Mouse (Mus musculus) T-helper 17 cell (primary cell): ENCODE measurements around the gene Arnt.

Experiments
- in situ Hi-C, 2 experiments: fragments of 300-600 bp; cut with MboI, MseI; formaldehyde crosslinking; loops; 1 replicate in 1 of 2; 2 replicates in 1 of 2; pipeline ENCODE4 v1.15.1; 2025; ENCODE audit warnings: high pct_unique_total_duplicates in 2 of 2

Arnt gene

DNA sequence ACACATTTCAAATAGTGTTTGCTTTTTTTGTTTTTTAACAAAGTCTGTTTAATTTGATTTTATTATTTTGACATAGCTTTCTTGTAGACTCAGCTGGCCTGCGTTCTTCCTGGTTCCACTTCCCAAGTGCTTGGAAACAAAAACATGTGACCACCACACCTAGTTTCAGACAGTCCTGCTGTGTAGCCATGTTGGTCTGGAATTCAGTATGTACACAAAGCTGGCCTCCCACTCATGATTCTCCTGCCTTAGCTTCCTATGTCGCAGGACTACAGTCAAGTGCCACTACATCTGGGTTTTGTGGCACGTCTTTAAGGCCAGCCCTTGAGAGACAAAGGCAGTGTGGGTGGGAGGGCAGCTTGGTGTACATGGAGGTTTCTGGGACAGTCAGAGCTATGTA lies 16.7 kb downstream of the Arnt start:
- in situ Hi-C loops = loop anchor here in 1 of 2 experiments (10.0 kb wide), 1 partner anchor 106 kb away; no protein-coding TSS in a partner anchor

DNA sequence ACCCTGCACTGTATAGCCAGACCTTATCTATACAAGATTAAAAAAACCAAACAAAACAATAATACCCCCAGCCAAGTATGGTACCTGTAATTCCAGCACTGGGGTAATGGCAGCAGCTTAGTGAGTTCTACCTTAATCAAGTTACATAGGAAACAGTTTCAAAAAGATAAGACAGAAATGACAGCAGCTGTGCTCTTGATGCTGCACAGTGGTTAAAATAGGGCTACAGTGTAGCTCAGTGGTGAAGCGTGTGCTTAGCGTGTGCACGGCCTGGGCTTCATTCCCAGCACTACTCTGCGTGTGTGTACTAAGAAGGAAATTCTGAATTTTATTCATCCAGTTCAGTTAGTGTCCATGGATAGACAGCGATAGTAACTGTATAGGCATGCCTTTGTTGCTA lies 22.2 kb downstream of the Arnt start:
- in situ Hi-C loops = loop anchor here in 1 of 2 experiments (10.0 kb wide), 1 partner anchor 112 kb away; no protein-coding TSS in a partner anchor

DNA sequence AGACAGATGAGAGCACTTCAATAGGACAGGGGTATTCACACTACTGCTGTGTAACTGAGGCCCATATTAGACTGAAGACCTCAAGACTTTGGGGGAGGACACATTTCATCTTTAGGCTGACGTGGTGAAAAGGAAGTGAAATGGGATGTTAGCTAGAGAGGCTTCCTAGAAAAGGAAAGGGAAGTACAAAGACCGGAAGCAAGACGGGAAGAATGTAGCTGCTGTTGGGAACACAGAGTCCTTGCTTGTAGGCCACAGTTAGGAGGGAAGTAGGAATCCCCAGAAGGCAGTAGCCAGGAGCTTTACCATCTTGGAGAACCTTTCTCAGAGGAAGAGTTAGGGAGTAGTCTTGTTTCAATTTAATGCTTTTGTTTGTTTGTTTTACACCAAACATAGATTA lies 23.6 kb downstream of the Arnt start:
- in situ Hi-C loops = loop anchor here in 1 of 2 experiments (10.0 kb wide), 1 partner anchor 113 kb away; no protein-coding TSS in a partner anchor

DNA sequence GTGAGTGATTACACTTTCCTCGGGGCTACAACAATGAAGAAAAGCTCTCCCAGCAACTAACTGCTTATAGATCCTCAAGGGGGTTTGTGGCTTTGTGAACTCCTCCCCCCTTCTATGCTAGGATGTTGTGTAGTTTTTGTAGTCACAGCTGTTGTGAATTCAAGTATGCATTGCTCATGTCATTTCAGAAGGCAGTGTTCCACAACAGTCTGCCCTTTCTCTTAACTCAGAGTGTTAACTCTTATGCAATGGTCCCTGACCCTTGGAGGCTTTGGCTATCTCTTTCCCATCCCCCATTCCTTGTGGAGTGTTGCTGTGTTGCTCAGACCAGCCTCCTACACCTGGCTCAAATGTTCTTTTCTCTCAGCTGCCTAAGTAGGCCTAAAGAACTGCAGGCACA lies 25.2 kb downstream of the Arnt start:
- in situ Hi-C loops = loop anchor here in 1 of 2 experiments (10.0 kb wide), 1 partner anchor 115 kb away; no protein-coding TSS in a partner anchor

DNA sequence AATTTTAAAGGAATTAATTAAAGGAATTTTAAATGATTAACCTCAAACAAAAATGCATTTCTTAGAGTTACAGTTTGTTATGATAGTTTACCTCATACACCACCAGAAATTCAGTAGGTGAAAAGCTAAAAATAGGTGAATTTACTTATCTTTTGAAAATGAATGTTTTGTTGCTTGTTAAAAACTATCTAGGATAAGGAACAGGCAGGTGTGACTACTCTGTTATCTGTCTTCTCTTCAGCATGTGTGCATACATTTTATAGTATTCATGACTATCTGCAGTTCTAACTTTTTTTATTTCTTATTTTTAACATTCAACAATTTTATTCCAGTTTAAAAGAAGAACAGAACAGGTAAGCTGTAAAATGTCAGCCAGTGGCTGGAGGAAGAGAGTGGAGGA lies 29.7 kb downstream of the Arnt start:
- in situ Hi-C loops = no loop called here

DNA sequence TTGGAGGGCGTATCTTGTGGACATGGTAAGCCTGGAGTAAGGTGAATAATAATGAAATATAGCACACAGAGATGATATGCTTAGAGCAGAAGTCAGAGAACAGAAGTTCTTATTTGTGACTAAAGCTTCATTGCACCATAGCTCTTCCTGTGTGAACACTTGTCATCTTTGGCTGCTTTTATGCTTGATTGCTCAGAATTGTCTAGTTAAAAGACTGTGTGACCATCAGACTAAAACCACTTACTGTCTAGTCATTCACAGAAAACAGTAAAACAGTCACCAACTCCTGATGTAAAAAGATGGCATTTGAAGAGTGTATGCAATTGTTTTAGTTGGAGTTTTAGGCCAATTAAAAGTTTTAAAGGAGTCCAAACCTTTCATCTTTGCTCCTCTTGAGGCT lies 44.8 kb downstream of the Arnt start:
- in situ Hi-C loops = no loop called here

DNA sequence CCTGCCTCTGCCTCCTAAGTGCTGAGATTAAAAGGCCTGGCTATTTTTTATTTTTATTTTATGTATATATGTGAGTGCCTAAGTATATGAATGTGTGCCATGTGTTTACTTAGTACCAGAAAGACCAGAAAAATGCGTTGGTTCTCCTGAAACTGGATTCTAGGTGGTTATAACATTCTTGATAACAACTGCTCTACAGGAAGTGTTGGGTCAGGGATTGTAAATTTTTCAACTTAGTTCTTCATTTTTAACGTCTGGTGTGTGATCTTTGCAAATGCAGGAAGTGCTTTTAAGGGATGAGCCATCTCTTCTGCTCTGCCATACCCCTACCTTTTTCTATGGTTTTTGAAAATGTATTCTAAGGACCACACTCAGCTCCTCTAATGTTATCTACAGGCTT lies 52.2 kb downstream of the Arnt start:
- in situ Hi-C loops = no loop called here

DNA sequence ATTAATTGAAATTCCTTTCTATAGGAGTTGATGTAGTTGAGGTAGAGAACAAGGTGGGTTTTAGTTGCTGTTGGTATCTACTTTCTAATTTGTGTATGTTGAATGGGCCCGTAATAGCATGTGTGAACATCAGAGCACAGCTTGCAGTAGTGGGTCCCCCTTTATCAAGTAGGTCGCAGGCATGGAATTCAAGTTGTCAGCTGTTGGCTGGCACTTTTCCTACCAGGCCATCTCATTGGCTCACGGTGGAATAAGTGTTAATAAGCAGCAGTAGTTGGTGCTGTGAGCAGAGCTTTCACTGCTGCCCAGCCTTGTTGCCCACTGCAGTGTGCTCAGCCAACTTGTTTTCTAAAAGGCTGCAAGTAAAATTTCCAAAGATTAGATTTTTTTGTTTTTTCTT lies 54.5 kb downstream of the Arnt start:
- in situ Hi-C loops = no loop called here

DNA sequence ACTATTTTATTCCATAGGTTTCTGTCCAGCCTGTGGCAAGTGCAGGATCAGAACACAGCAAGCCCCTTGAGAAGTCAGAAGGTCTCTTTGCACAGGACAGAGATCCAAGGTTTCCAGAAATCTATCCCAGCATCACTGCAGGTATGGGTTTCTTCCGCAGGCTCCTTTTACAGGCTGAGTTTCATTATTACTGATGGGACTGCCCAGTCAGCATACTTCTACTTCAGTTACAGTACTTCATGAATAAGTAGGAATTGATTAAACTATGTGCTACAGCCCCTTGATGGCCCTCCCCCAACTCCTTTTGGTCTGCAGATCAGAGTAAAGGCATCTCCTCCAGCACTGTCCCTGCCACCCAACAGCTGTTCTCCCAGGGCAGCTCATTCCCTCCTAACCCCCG lies 56.0 kb downstream of the Arnt start:
- in situ Hi-C loops = no loop called here

DNA sequence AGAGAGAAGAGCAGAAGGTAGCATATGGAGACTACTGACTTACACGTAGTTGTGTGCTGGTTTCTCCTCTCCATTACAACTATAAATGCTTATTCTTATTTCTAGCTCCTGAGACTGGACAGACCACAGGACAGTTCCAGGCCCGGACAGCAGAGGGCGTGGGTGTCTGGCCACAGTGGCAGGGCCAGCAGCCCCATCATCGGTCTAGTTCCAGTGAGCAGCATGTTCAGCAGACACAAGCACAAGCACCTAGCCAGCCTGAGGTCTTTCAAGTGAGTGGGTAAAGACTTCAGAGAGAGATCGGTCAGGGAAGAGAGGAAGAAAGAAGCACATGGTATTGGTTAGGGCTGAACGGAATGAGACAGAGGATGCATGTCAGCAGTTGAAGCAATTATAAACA lies 60.2 kb downstream of the Arnt start:
- in situ Hi-C loops = no loop called here

DNA sequence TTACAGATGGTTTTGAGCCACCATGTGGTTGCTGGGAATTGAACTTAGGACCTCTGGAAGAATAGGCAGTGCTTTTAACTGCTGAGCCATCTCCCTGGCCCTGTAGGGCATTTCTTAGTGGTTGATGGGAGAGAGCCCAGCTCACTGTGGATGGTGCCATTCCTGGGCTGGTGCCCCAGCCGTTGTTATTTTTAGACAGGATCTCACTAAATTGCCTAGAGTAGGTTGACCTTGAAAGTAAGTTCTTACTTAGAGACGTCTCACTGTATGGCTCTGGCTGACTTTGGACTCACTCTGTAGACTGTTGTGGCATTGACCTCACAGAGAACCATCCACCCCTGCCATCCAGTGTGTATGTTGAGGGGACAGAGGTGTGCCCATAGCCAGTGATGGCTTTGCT lies 64.0 kb downstream of the Arnt start:
- in situ Hi-C loops = no loop called here

DNA sequence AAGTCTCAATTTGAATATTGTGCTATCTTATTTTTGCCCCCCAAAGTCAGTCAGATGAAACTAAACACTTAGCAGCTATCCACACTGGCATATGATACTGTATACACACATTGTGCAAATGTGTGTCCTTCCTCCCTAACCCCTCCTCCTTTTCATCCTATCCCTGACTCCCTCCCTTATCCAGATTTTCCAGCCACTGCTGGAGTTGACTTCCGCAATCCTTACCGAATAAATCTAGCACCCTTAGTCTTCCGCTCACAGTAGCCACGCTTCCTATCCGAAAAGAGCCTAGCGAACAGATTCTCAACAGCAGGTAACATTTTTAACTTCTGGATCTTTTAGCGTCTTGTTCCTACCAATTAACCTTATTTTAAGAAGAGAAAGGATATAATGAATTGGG lies 64.8 kb downstream of the Arnt start, which contains the start of gene Ctsk:
TSS of gene Ctsk (plus strand) at position 233 of the 400 bp plus-strand sequence.
- in situ Hi-C loops = no loop called here

DNA sequence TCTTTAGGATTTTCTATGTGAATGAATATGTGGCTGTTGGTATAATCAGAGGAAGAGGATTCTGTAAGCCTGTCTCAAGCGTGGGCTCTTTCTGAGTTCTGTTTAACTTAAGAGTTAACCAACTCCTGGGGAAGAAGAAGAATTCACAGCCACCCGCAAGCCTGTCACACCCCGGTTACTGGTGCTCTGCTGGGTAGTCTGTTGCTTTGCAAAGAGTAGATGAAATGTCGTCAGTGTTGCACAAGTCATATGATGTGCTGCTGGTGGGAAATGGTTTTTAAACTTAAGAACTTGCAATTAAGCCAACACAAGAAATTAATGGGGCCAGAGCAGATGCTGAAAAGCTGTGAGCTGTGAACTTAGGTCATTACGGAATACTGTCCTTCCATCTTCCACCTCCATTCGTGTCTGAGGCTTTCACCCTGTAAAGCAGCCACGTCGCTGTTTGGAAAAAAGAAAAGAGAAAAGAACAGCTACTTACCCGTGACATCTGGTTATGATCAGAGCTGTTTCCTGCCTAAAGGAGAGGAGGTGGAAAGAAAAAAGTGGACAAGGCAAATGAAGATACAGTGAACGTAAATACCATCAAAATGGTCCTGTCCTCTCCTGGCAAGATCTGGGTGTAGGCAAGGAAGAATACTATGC lies 65.4 kb downstream of the Arnt start:
- in situ Hi-C loops = no loop called here

DNA sequence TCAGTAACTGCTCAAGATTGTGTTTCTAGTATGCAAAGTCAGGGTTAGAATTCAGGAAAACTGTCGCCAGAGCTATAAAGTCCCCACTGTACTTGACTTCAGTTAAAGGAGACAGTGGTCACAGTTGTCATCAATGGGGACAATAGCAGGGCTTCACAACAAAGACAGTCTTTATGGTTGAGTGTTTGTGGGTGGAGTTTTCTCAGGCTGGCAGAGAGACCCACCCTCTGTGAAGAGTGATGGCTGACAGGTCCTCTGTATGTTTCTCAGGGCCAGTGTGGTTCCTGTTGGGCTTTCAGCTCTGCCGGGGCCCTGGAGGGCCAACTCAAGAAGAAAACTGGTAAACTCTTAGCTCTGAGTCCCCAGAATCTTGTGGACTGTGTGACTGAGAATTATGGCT lies 68.1 kb downstream of the Arnt start:
- in situ Hi-C loops = no loop called here

DNA sequence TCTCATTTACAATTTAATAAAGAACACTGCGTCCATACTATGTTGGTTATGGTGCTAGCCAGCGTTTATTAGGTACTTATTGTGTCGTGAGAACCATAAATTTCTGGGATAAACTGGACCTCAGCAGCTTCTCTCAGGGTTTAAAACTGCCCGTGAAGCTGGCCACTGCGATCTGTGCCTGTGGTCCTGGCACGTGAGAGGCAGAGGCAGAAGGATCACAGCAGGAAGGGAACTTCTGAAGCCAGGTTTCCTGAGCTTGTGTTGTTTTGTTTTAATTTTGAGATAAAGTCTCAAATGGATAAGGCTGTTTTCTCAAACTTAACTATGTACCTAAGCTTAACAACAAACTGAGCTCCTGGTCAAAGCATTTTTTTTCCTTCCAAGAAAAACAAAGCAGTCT lies 75.2 kb downstream of the Arnt start:
- in situ Hi-C loops = no loop called here

DNA sequence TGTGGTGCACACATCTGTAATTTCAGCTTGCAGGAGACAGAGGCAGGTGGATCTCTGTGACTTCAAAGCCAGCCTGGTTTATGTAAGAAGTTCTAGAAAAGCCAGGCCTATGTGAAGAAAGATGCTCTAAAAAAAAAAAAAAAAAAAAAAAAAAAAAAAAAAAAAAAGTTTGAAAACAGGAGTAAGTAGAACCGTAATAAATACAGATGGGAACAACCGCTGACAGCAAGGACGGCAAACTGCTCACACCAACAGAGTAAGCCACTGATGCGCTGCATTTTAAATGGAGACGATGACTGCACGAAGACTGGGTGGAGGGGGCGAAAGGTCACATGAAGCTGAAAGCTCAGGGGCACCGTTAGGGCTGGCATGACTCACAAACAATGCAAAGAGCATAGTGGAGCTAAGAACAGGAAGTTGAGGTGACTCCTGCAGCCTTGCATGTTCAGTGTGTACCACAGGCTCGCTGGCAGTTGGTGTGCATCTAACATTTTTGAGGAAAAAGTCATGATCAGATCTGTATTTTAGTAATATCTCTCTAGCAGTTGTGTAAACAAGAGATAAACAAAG lies 77.5 kb downstream of the Arnt start:
- in situ Hi-C loops = no loop called here

DNA sequence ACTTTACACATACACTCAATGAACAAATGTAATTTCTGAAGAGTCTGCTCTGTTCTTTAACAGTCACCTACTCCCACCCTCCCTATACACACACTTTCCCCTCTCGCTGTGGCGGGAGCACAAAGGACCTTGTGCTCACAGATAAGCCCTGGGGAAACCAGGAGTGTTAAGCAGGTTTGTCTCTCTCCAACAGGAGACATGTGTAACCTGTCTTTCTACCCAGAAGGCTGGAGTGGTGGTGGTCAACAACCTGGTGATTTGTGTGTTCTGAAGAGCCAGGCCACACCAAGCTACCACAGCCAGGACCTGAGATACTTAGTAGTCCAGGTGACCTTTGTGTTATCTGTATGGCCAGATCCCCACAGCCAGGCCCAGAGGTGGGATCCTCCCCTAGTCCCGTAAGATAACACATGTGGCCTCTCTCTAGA lies 82.4 kb downstream of the Arnt start:
- in situ Hi-C loops = no loop called here

DNA sequence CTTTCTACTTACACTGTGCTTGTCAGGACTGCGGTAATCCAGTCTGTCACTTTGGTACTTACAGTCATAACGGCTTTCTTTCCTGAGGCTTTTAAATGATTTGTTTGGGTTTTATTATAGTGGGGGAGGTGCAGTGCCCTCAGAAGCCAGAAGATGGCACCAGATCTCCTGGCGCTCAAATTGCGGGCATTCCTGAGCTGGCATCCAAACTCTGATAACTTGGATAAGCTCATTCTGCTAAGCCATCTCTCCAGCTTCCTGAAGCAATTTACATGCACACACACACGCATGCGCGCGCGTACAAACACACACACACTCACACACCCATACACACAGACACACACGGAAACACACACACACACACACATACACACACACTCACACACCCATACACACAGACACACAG lies 83.3 kb downstream of the Arnt start:
- in situ Hi-C loops = no loop called here

DNA sequence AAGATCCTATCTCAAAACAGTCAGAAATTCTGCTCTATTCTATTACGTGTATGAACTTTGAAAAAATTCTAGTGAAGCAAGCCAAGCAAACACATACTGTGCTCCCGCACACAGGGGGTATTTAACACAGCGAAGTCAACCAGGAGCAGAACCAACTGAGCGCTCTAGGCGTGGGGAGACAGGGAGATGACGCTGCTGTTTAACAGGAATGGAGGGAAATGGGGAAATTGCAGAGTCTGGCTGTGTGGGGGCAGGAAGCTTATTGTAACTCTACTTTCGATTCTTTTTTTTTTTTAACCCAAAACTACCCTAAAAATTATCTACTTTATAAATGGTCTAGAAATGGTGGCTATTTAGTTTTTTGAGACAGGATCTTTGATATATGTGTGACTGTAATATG lies 84.7 kb downstream of the Arnt start:
- in situ Hi-C loops = no loop called here

DNA sequence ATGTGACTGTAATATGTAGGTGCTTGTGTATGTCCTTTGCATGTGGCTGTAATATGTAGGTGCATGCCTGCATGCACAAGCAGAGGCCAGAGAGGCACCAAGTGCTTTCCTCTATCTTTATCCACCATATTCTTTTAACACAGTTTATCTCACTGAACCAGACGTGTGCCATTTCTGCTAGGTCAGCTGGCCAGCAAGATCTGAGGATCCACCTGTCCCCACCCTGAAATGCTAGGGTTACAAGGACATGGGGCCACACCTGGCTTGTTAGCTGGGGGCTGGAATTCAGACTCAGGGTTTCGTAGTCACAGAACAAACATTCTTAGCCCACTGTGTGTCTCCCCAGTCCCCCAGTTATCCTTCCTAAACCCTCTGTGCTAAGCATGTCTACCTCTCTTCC lies 85.1 kb downstream of the Arnt start:
- in situ Hi-C loops = no loop called here

DNA sequence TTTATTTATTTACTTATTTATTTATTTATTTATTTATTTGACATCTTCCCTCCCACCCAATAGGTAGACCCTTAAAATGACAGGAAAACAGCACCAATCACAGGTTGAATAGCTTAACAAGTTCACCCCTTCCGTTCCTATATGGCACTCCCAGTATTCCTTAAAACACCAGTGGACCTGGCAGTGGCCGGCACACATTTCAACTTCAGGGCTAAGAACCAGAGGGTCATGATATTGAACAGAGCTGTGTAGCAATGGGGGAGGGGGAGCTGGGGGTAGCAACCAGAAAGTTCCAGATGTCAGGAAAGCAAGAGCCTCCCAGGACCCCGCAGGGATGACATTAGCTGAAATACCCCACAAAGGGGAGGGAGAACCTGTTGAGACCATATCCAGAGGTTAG lies 85.9 kb downstream of the Arnt start:
- in situ Hi-C loops = no loop called here

DNA sequence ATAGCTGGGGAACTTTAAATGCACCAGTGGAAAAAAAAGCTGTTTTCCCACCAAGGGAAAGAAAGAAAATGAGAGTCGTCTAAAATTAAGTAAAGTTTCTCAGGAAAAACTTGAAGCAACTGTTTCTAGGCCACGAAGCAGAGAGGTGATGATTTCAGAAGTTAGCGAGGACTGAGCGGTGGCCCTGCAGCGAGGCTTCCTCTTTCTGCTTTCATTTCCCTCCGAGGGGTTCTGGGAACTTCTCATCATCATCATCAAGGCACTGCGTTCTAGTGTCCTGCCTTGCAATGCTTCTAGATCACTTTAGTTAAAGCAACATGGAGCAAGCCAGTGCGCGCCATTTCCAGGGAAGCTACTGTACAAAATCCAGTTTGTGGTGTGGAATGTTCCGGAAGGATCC lies 87.0 kb downstream of the Arnt start:
- in situ Hi-C loops = no loop called here

DNA sequence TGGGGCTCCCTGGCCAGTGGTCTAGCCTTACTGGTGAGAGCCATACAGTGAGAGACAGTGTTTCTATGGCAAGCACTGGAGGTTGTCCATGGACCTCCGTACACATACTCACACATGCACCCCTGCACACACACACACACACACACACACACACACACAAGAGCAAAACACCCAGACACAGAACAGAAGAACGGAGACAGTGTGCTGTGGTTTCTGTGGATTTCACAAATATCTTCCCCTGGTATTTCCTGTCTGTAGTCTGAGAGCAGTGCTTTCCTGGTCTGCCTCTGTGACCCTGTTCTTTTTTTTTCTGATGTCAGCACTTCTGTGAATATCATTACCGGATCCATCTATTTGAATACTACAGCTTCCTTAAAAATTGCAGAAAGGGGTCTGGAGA lies 89.5 kb downstream of the Arnt start:
- in situ Hi-C loops = no loop called here

DNA sequence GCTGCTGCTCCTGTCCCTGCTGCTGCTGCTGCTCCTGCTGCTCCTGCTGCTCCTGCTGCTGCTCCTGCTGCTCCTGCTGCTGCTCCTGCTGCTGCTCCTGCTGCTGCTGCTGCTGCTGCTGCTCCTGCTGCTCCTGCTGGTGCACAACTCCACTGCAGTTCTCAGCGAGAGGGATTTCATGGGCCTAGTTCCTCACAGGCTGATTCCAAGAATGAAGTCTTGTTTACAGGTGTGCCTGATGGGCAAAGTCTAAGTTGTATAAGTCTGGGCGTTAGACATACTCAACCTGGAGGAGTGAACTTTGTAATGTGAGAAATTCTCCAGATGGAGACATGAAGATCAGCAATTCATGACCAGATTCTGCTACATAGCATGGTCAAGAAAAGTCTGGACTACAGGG lies 90.5 kb downstream of the Arnt start:
- in situ Hi-C loops = no loop called here
